Mouse (Mus musculus) thymus, postnatal 10 days (tissue): Measurements from ENCODE around the gene Btbd35f13.
"Not testable (repeated sequence)": the region's sequence is repeated elsewhere in the genome, so short reads cannot be mapped to it uniquely, and the experiment has no call there.

Experiments
- DNase-seq, 2 experiments: peaks; one replicate each; pipeline ENCODE4 v3.0.0; 2021; ENCODE audit warnings: low spot score in 2 of 2

Gene Btbd35f13

DNA sequence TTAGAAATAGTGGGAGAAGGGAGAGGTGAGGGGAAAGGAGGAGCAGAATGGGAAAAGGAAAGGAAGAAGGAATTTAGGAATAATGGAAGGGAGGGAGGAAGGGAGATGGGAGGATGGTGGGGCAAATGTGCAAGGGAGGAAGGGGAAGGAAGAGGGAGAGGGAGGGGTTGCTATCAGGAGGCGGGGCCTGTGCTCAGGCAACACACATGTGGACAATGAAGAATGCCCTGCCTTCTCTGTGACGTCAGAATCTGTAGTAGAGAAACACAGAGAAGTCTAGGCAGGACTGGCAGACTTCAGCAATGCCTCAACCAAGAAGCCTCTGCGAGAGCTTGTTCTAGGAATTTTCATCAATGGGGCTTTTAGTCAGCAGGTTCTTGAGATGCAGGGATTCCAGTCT lies at the start of gene Btbd35f13:
Btbd35f13 (plus strand) TSS at position 301 of the 400 bp plus-strand sequence.
- DNase-seq: not testable (repeated sequence)

DNA sequence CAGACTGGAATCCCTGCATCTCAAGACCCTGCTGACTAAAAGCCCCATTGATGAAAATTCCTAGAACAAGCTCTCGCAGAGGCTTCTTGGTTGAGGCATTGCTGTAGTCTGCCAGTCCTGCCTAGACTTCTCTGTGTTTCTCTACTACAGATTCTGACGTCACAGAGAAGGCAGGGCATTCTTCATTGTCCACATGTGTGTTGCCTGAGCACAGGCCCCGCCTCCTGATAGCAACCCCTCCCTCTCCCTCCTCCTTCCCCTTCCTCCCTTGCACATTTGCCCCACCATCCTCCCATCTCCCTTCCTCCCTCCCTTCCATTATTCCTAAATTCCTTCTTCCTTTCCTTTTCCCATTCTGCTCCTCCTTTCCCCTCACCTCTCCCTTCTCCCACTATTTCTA lies 45.3 kb downstream of the Btbd35f13 start, which contains the start of gene Btbd35f14:
Btbd35f14 (minus strand) TSS at position 101 of the 400 bp plus-strand sequence.
- DNase-seq: not testable (repeated sequence)
